Mouse (Mus musculus): ENCODE measurements at regions not wholly inside any gene's neighbourhood (a gene's known extent, or its start where the extent isn't known, plus 50 kb on each side); places are given as distances from the start of the nearest gene placed in this dataset.
A peak's percentile ranks its signal among the peaks of the same experiment; 100 is the strongest.
"Not testable (repeated sequence)": the region's sequence is repeated elsewhere in the genome, so short reads cannot be mapped to it uniquely, and the experiment has no call there.

DNA sequence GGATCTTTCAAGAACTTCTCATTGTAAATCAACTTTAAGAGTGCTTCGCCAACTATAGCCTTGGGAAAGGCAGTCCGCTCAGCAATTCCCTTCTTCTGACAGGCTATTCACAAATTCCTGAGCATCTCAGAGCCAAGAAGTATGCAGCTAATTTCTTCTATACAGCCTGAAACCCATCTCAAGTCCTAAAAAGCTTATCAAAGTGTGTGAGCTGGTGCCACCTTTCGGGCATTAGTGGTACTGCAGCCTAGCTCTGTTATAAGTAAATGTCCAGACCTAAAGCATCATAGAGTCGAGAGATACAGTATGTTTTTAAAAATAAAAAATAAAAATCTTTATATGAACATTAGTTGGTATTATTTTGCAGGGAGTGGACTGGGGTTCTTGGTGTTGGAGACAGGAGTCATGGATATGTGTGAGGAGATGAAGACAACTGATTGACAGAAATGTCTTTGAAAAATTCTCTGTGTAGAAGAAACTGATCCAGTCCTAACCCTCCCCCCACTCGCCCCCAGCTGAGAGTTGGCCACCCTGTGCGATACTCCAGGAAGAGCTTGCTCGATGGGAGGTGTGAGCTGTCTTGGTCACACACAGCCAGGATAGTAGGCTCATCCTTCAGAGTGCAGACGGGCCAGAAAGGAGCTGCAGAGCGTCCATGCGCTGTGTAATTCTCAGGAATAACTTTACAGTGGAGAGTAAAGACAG lies 56.4 kb downstream of the Bod1 start:
- DNase-seq (ENCODE audit: low read depth) = no peak

DNA sequence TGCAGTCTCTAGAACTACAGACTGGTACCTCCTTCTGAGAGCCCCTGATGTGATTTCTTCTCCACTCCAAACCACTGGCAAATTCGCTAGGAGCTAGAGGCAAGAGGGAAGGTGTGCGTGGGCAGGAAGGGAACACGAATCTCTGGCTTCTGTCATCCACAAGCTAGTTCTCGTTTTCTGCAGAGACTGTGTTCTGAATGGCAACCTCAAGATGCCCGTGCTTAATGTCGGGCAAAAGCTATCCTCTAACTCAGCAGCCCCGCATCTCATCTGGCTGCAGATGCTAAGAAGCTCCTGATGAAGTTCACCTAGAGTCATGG lies 57.3 kb downstream of the Bod1 start:
- DNase-seq (ENCODE audit: low read depth) = no peak

DNA sequence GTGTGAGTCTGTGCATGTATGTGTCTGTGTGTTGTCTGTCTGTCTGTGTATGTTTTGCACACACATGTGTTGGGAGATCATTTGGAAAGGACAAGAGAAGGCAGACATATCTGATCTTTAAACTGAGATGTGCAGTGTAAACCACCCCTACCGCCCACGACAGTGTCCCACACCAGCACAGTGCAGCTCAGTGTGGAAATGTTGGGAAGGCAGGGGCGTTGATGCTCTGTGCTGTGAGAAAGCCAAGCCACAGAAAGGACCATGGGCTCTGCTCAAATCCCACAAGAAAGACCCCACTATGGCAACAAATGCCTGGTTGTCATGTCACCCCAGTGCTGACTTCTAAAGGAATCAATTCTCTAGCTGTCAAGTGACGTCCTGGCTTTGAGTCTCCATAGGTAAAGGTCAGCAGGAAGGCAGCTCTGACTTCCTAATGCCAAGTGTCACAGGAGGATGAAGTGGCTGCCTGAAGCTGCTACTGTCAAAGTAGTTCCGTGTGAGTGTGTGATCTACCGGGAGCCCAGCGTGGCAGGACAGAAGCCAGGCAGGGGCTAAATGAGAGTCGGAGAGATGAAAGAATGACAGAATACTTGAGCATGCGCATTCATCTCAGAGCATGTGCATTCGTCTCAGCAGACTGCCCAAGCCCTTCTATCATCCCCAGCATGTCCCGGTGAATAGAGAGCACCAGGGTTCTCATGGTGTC lies 57.8 kb downstream of the Bod1 start:
- DNase-seq (ENCODE audit: low read depth) = no peak

DNA sequence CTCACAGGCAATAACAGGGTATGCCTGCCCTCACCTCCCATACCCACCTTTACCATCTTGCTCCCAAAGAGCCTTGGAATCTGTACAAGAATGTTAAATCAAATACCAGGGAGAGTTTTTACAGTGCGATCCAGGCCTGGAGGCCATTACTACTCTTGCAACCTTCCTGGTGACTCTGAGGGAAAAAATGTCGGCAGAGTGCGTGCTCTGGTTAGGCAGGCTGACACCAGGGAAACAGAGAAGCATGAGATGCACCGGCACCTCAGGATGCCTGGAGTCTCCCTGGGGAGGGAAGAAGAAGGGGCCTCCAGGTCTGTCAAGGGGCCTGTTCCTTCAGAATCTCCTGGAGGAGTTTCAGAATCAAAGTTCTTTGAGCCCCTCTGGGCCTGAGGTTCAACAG lies 63.2 kb downstream of the Bod1 start:
- no peak for DNase-seq (ENCODE audit: low read depth)

DNA sequence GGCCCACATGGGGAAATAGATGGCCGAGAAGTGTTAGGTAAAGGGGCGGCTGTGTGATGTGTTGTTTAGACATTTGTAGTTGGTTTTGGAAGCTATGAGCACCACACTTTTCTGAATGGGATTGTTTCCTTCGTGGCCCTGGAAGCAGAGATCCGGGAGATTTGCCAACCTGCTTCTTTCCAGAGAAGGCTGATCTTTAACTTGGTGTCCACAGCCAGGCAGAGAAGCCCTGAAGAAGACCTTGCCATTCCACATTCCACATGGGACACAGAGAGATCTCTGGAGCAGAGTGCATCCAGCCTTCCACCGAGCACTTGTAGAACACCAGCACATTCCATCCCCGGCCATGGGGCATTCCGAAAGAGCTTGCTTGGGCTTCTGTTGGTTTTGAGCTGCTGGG lies 70.2 kb downstream of the Bod1 start:
- no peak for DNase-seq (ENCODE audit: low read depth)

DNA sequence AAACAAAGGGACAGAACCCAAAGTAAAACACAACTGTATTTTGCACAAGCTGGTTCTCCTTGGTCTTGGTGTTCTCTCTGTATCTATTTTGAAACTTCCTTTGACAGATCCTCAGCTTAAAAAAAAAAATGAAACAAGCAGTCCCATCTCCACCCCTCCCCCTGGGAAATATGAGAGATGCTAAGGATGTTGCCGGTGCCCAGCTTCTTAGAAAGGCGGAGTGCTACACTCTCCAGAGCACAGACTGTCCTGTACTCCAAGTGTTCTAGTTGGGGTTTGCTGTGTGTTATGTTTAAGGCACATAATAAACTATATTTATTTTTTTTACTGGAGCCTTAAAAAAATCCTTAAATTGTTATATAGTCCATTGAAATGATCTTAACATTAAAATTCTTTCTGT lies 78.1 kb downstream of the Bod1 start:
- no peak for DNase-seq (ENCODE audit: low read depth)

DNA sequence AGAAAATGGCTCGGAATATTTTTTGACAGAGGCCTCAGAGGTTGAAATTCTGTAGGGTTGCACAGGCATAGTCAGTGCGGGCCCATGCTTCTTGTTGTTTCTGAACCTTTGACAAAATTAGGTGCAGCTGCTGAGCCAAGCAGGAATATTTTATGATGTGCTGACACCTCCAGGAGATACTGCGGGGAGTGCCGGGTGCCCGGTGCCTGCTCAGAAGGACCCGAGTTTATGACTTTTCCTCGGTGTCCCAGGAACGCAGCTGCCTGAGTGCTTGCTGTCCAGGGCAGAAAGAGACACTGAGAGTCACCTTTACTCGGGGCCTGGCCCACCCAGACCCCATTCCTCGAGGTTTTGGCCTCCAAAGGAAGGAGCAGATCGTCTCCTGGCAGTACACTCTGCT lies 79.6 kb downstream of the Bod1 start:
- no peak for DNase-seq (ENCODE audit: low read depth)

DNA sequence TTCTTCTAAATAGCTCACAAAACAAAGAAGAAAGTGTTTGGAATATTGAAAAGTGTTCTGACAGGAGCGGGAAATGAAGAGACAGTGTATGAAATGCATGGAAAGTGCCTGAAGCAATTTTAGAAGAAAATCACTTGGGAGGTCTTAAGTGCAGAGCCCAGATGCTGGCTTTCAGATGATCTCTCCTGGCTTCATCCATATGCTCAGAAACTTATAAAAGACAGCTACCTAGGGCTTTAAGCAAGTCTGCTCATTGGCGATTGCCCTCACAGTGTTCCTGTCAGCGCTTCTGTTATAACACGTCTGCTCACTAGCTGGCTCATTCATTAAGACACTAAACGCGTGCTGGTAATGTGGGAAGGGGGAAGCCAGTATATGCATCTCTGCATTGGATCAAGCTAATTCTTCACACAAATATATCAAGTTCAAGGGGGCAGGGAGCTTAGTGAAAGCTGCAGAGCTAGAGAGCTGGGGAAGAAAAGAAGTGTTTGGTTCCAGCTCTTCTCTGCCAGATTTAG lies 80.6 kb downstream of the Bod1 start:
- no peak for DNase-seq (ENCODE audit: low read depth)

DNA sequence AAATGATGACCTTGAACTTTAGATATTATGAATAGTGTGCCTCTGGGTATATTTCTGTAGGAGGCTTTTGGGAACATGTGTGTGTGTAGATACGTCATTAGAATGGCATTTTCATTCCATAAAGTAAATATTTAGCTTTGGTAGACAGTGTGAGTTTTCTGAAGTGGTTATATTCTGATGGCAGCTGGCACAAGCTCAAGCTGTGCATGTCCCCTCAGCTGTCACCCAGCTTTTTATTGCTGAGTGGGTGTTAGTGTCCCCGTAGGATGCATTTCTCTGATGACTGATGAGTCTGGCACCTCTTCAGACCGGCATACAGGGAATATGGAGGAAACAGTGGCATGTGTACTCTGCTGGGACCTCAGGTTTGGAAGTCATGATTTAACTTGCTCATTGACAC lies 96.7 kb downstream of the Bod1 start:
- no peak for DNase-seq (ENCODE audit: low read depth)

DNA sequence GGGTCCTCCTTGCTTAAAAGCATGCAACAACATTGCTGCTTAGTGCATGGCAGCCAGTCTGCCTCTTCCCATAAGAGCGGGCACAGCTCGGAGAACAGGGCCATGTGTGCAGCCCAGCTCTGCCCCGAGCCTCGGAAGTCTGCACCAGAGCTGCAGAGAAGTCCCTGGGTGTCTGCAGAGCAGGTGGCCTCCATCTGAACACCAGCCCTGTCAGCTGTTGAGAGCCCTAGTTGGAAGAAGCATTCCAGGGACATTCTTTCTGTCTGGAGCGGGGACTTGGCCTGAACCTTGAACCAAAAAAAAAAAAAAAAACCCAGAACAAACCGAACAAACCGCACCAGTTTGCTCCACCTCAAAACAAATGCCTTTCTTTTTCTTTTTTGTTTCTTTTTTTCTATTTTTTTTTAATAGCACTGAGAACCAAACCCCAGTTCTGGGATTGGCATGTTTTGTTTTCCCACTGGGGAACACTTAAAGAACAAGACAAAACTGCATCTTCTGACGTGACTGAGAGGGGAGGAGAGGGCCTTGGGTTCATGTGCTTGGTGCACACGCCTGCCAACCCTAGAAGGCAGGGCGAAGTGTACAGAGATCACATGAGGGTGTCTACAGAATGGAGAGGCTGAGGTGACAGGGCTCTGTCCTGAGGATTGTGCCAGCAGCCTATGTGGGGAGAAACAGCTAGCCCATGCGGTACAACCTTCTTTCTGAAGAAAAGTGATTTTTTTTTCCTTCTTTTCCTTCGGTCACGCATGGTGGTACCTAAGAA lies 106.8 kb downstream of the Bod1 start:
- no peak for DNase-seq (ENCODE audit: low read depth)

DNA sequence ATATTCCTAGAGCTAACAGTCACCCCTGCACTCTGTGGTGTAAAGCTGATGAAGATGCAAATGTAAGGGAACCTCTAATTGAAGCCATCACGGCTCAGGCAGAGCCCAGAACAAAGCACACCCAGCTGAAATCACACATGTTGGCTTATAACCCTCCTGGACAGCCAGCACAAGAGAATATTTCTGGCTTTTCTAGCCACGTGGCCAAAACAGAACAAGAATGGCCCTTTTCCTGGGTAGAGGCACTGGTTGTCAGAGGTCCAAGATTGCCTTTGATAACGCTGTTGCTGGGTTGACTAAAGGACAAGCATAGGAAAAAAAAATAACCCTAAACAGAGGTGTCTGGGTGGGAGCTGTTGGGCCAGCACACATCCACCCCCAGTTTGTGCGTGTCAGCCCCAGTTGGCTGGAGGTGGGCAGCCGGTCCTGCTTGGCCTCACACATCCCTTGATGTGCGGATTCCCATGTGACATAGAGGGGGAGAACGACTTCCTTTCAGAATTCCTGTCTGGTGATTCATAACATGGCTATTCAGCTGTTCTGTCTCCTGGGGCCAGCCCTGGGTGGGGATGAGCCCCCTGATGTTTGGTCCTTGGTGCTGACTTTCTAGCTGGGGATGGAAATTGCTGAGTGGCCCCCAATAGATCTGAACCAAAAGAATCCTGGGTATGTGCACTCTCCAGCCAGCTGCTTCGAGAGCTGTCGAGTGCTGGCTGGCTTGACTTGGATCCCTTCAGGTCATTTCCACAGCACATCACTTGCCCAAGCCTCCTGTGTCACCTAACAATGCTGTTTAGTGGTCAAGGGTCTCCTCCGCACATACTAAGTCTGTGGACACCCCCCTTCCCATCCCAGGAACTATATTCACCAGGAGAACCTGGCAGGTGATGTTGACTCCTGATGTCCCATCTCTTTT lies 107.6 kb downstream of the Bod1 start:
- no peak for DNase-seq (ENCODE audit: low read depth)

DNA sequence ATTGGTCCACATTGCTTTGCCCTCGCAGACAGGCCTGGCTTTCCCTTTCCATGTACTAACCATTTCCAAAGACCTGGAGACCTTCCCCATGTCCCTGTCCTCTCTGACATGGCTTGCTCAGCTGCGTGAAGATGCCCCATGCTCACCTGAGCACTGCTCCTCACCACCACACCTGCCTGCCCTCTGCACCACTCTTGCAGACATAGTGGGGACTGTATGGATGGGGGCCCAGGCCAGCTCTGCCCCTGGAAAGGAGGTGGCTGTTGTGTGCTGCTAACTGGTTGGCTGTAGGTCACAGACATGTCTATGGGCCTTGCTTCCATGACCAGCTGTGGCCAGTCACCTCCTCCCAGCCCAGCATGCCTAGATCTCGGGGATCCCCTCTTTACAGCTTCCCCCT lies 108.7 kb downstream of the Bod1 start:
- no peak for DNase-seq (ENCODE audit: low read depth)

DNA sequence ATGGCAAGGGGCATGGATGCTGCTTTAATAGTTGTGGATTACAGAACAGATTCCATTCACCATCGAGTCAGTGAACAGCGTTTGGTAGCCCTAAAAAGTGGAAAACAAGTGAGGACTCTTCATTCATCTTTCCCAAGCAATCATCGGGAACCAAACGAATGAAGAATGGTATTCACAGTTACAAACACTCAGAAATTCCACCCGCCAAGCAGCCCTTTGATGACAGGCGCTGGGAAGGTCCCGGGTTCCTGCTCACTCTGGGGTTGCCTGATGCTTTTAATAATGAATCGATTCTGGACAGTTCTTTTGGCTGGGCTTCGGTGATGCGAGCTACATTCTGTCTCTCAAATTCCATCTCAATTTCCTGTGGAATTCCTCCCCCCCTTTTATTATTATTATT lies 110.9 kb downstream of the Bod1 start:
- no peak for DNase-seq (ENCODE audit: low read depth)

DNA sequence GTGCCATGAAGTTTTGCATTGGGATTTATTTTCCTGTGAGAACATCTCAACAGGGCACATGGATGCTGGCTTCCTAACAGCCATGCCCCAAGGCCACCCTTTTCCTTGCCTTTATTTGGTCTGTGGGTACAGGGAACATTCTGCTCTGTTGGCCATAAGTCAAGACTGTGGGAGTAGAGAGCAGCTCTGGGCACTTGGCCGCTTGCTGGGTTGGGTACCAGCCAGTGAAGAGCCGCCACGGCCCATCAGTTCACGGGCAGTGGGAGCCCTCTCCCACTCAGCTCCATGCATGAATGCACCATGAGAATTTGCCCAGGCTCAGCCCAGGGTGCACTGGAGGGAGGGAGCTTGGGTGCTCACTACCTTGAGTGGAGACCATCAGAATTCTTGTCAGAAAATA lies 116.6 kb downstream of the Bod1 start:
- peak; percentile 36 for DNase-seq (ENCODE audit: low read depth)

DNA sequence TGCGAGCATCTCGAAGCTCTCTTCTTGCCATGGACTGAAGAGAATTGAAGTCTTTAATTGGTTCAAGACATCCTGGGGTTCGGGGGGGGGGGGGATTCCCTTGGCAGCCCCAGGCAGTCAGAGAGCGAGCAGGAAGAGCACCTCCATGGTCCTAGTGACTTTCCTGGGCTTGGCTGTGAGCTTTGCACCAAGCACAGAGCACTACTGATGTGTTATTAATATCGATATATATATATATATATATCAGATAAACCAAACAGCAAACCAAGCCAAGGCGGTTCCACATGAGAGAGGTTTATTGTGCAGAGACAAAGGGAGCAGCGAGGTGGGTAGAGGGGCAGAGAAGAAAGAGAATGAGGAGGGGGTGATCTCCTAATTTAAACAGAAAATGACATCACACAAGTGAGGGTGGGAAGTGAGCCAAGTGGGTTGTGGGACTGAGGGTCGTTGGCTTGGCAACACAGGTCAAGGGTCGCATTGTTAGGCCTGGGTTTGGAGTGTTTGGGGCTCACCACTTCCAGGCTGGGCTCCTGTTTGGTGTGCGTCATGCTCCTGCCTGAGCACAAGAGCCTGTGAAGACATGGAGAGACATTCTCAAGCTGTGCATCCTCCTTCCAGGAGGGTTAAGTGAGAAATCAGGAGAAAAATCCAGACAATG lies 119.9 kb downstream of the Bod1 start:
- no peak for DNase-seq (ENCODE audit: low read depth)

DNA sequence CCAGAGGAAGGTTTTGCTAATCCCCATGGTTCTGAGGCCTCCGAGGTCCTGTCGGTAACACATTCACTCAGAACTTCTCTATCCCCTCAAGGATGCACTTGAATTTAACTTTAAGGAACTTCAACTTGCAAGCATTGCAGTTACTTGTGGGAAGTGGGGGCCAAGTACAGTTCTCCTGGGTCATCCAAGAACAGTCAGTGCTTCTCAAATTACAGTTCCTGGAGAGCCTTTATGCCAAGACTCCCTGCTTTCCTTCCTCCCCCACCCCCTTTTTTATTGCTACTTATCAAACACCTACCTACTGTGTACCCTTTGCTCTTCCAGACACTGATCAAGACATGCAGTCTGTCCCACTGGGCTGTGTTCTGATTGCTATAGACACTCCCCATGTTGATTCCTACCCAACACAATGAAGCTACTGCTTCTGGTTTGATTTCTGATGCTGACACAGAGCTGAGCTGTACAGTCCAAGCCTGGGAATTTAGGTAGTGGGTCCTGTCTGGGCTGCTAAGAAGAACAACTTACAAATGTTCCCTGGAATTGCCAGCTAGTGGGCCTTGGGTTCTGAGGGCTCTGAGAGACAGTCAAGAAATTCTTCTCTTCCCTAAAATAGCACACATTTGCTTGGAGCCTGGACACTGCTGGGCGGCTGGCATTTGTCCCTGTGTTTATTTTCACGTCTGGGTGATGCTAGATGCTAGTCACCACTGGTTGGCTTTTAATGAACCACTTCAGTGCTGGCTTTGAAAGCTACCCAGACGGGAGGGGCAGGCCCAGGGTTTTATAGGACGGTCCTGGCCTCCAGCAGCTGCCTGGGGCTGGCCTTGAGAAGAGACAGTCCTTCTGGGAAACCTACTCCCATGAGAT lies 120.7 kb downstream of the Bod1 start:
- no peak for DNase-seq (ENCODE audit: low read depth)

DNA sequence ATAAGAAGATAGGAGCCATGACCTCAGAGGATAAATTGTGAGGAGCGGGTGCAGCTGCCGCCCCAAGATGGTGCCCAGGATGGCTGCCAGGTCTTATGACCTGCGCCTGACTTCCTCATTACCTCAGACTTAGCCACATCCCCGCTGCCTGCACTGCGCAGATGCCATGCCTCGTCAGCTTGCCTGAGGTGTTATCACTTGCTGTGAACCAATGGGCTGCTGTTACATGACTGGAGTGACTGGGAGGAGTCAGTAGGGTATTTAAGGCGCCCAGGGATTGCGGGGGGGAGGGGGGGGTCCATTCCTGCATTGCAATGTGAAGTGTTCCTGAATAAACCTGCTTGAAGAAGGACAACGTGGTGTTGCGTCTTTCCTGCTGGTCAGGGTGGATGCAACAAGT lies 126.2 kb downstream of the Bod1 start:
- DNase-seq (ENCODE audit: low read depth) = not testable (repeated sequence)

DNA sequence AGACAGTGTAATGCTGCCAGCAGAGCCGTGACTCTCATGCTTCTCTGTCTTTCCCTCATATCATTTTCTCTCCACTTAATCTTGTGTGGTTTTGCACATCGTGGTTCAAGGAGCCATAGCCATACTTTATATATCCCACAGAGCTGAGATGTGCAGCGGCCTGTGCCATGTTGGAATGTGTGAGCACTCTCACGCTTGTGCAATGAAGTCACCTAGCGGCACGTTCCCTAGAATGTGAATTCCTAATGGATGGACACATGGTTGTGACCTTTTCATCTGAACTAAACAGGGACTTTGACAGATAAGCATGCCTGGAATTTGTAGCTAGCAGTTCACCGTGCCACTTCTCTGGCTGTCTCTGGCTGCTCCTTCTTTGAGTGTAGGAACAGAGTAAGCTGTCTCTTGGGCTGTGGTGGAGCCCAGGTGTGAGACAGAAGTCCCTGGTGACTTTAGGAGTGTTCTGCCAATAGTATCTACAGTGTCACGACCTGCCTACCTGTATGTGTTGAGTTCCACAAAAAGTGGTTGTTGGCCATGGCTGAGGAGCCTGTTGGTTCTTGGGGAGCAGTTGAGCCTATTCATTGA lies 129.0 kb downstream of the Bod1 start:
- no peak for DNase-seq (ENCODE audit: low read depth)

DNA sequence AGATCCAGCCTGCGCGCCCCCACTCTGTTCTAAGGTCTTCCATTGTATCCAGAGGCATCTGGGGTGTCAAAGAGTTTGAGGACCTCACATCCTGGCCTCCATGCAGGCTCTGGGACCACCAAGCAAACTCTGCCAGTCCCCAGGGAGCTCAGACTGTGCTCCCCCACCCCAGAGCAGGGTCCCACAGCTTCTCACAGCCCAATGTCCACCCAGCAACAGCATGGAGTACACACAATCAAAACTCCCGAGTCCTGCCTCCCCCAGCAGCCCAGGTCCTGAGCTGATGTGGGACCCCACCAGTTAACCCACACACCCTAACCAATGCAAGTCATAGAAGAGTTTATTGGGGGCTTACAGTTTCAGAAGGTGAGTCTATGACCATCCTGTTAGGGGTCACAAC lies 130.3 kb downstream of the Bod1 start:
- DNase-seq (ENCODE audit: low read depth) = no peak

DNA sequence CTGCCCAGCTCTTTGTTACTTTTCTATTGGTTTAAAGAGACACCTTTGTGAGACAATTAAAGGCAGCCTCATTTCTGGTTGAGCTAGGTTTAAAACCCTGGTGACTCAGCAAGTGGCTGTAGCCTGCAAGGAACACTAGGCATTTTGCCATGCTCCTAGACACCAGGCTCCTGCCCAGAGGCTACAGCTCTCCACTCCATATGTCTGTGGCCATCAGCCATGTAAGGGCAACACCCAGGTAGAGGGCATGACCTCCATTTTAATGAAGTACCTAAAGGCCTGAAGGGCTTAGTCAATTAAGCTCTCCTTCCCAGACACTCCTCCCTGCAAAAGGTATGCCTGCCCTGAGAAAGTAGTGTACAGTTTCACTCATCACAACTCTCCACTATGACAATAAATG lies 130.9 kb downstream of the Bod1 start:
- peak; percentile 37 for DNase-seq (ENCODE audit: low read depth)

Measured in gonadal fat pad, adult 2 months (tissue).